Comparison of ENCODE assay signal across 10 mouse cellular contexts in genomic region chr9:102066601-102067000, GRCm38 (mm10).
A peak's percentile ranks its signal among the peaks of the same experiment; 100 is the strongest.
DNase-seq lines count a peak whose midpoint lies in the region; ATAC-seq lines count a peak whose summit lies in the region.
"Had no signal": no experiment of that assay in that cellular context is flagged by ENCODE, and none has a peak within 500 bp of the region (broad histone marks: within the 10 kb centered on the region; RNA-seq: fewer than 3 reads in every experiment).

No protein-coding gene starts in this region.

- no peaks in the 10 kb centered on the region for H3K9me3 ChIP-seq in kidney, embryonic 15.5 days (replicated peaks)
- H3K9me3 ChIP-seq in liver, embryonic 11.5 days (ENCODE audit: control insufficient read depth, low read length) = no peaks in the 10 kb centered on the region

- intact Hi-C loops in left cerebral cortex, postnatal 4 days (cut with DNase I) = no loop called here

- H3K4me1 ChIP-seq in kidney, embryonic 15.5 days = peaks cover 6% of the 10 kb centered on the region; the same call in 1 of the 2 replicates
- H3K4me1 ChIP-seq in liver, embryonic 11.5 days (replicated peaks; ENCODE audit: control insufficient read depth, insufficient read depth, low read length) = no peaks in the 10 kb centered on the region

- H3K27me3 ChIP-seq in kidney, embryonic 15.5 days = no peaks in the 10 kb centered on the region
- H3K27me3 ChIP-seq in liver, embryonic 11.5 days (replicated peaks; ENCODE audit: control insufficient read depth, insufficient read depth, low read length) = no peaks in the 10 kb centered on the region

- H3K36me3 ChIP-seq in kidney, embryonic 15.5 days = no peaks in the 10 kb centered on the region
- H3K36me3 ChIP-seq in liver, embryonic 11.5 days (ENCODE audit: control insufficient read depth, insufficient read depth, low read length) = no peaks in the 10 kb centered on the region

- ATAC-seq in kidney, embryonic 15.5 days (replicated peaks; ENCODE audit: low FRiP score) = no peak
- no peak for ATAC-seq in liver, embryonic 11.5 days (replicated peaks; ENCODE audit: low FRiP score)

- no peak overlapping the region for H3K4me2 ChIP-seq in kidney, embryonic 15.5 days
- H3K4me2 ChIP-seq in liver, embryonic 11.5 days = no peak overlapping the region

- no peak overlapping the region for H3K27ac ChIP-seq in kidney, embryonic 15.5 days
- no peak overlapping the region for H3K27ac ChIP-seq in liver, embryonic 11.5 days (ENCODE audit: low read depth, low read length)

- H3K4me3 ChIP-seq in kidney, embryonic 15.5 days (replicated peaks) = no peak overlapping the region
- no peak overlapping the region for H3K4me3 ChIP-seq in liver, embryonic 11.5 days (ENCODE audit: low read depth, low read length)

- WGBS in kidney, embryonic 15.5 days = 71% methylated on average over 10 of the region's 10 CpGs
- WGBS in liver, embryonic 11.5 days = 54% methylated on average over 10 of the region's 10 CpGs

- no peak overlapping the region for H3K9ac ChIP-seq in kidney, embryonic 15.5 days
- H3K9ac ChIP-seq in liver, embryonic 11.5 days (ENCODE audit: low read depth, low read length) = no peak overlapping the region

- peak; percentile 62 for DNase-seq in adrenal gland, postnatal 14 days
- DNase-seq in adrenal gland, adult 2 months = no peak
- DNase-seq in kidney, postnatal 4 days = peak; percentile 80 to 81
- DNase-seq in c-Kit-positive CD71-negative TER-119-negative erythroid progenitor cells, embryonic 14.5 days (ENCODE audit: low read depth) = peak; percentile 23
- peak; percentile 60 for DNase-seq in liver, embryonic 11.5 days (ENCODE audit: low spot score)
- DNase-seq in left cerebral cortex, postnatal 4 days = no peak
- DNase-seq in thymus, postnatal 36 days = no peak
- DNase-seq: cerebellum, adult 9-10 months; layer of hippocampus, adult 9-11 months had no signal

Comparison
In these comparisons a context has a peak if more than half of its experiments do, and no peak if none do; other contexts are left out.
1. DNase-seq: peak in adrenal gland, postnatal 14 days (single experiment), kidney, postnatal 4 days (2 of 2), c-Kit-positive CD71-negative TER-119-negative erythroid progenitor cells, embryonic 14.5 days (single experiment) and liver, embryonic 11.5 days (single experiment); none in adrenal gland, adult 2 months (single experiment), left cerebral cortex, postnatal 4 days (single experiment) and thymus, postnatal 36 days (0 of 2).